Mouse (Mus musculus) CH12.LX (cell line): ENCODE data around the gene Foxo1.

Experiments
- CHD1 ChIP-seq: IDR thresholded peaks from 2 replicates; pipeline ENCODE4 v1.6.1; 2012; ENCODE audit warnings: low read depth, low read length, improper control_type of control experiment, inconsistent platforms
- CTCF ChIP-seq, 2 experiments: IDR thresholded peaks in 1 of 2; conservative IDR thresholded peaks in 1 of 2; 2 replicates each; pipeline ENCODE4 v1.5.1; 2011 to 2012; ENCODE audit warnings: low read depth in 2 of 2, low read length in 2 of 2, improper control_type of control experiment in 1 of 2, inconsistent platforms in 1 of 2, mild to moderate bottlenecking in 1 of 2, moderate library complexity in 1 of 2
- KAT2A ChIP-seq: IDR thresholded peaks from 2 replicates; pipeline ENCODE4 v1.6.1; 2012; ENCODE audit warnings: low read length, improper control_type of control experiment, inconsistent platforms; ENCODE audit not compliant: insufficient replicate concordance
- POLR2A ChIP-seq: IDR thresholded peaks from 2 replicates; pipeline ENCODE4 v1.6.1; 2011; ENCODE audit warnings: low read depth, mild to moderate bottlenecking, improper control_type of control experiment, low read length
- USF1 ChIP-seq: IDR thresholded peaks from 2 replicates; pipeline ENCODE4 v1.6.1; 2014; ENCODE audit warnings: low read depth, mild to moderate bottlenecking, inconsistent platforms, low read length, improper control_type of control experiment

DNA sequence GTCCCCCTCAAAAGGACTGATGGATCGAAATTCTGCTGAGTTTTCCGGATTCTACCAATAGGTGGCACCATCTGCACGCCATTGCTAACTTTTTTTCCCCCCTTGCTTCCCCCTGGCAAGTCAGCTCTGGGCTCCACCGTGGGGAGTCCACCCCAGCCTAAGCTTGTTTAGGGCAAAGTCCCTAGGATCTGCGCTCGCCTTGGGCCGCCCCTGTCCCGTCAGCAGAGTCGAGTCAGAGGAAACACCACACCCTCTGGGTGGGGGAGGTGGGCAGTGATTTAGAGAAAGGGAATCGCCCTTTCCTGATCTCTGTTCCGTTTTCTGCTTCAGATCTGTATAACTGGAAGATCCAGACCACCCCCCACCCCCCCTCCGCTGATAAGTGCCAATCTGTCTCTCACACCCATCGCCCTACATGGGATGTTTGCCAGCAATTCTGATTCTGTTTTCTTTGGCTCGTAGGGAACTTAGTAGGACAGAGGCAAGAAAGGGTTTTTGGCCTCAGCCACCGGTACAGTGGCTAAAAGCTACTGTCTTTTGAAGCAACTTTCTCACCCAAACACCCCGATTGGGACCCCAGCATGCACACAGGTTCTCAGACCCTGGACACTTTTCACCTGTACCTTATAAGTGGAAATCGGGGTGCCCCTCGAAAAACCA lies 10.2 kb upstream of the Foxo1 start:
- no peak for TF ChIP-seq POLR2A
- TF ChIP-seq CTCF (conservative IDR thresholded peaks at IDR 0.05 in 1 of 2, IDR thresholded peaks at IDR 0.05 in 1 of 2; ENCODE audit: low read depth in 2 of 2, low read length in 2 of 2), result peak; percentile 45 to 93
- no peak for TF ChIP-seq KAT2A
- TF ChIP-seq CHD1, result no peak
- TF ChIP-seq USF1, result no peak
